Mouse (Mus musculus) C2C12 (cell line): Measurements from ENCODE around the gene Rnf145. TPM values are rescaled to one million over a fixed set of nuclear protein-coding genes. Genes with fewer than 3 reads are reported as not detected.

Experiments used
- H3K27me3 ChIP-seq: one replicate; pipeline ENCODE4 v1.6.1; 2011; ENCODE audit not compliant: control insufficient read depth, insufficient read depth, insufficient read length
- H3K36me3 ChIP-seq: one replicate; pipeline ENCODE4 v1.6.1; 2011; ENCODE audit not compliant: control insufficient read depth, insufficient read depth
- H3K4me3 ChIP-seq: one replicate; pipeline ENCODE4 v1.5.1; 2011; ENCODE audit warnings: mild to moderate bottlenecking, control low read depth; ENCODE audit not compliant: poor library complexity, insufficient read depth, severe bottlenecking
- H3K79me2 ChIP-seq: one replicate; pipeline ENCODE4 v1.6.1; 2011; ENCODE audit not compliant: control insufficient read depth, insufficient read depth
- H3K79me3 ChIP-seq: one replicate; pipeline ENCODE4 v1.6.1; 2011; ENCODE audit warnings: low read depth, control low read depth
- H3ac ChIP-seq: one replicate; pipeline ENCODE3; 2011; ENCODE audit warnings: low read depth; ENCODE audit not compliant: control insufficient read depth, insufficient read length
- CEBPB ChIP-seq: IDR thresholded peaks from one replicate; pipeline ENCODE4 v1.6.1; 2011; ENCODE audit warnings: low read depth, mild to moderate bottlenecking, control low read depth, moderate library complexity
- CTCF ChIP-seq: IDR thresholded peaks from one replicate; pipeline ENCODE4 v1.5.1; 2011; ENCODE audit not compliant: control insufficient read depth, insufficient read depth, insufficient read length
- FOSL1 ChIP-seq: IDR thresholded peaks from one replicate; pipeline ENCODE4 v1.8.0; 2011; ENCODE audit warnings: mild to moderate bottlenecking, low read length; ENCODE audit not compliant: poor library complexity, insufficient read depth, severe bottlenecking
- MAX ChIP-seq: IDR thresholded peaks from one replicate; pipeline ENCODE4 v1.6.1; 2011; ENCODE audit warnings: mild to moderate bottlenecking, control low read depth
- MYOD1 ChIP-seq: IDR thresholded peaks from one replicate; pipeline ENCODE4 v1.6.1; 2011; ENCODE audit warnings: low read depth; ENCODE audit not compliant: control insufficient read depth, insufficient read length
- MYOG ChIP-seq: IDR thresholded peaks from one replicate; pipeline ENCODE4 v1.6.1; 2011; ENCODE audit not compliant: control insufficient read depth, insufficient read length; ENCODE audit errors: extremely low read depth
- USF1 ChIP-seq: IDR thresholded peaks from one replicate; pipeline ENCODE4 v1.6.1; 2011; ENCODE audit warnings: low read depth, mild to moderate bottlenecking, control low read depth, moderate library complexity
- polyA plus RNA-seq: library from polyadenylated mRNA; unstranded; fragments of >200 nt; fragmentation: generic; extraction: Trizol; gene quantifications from one replicate; pipeline ENCODE4 v1.2.1, GENCODE M21; 2012; ENCODE audit warnings: missing spikeins

Gene Rnf145
- polyA plus RNA-seq, 1 experiment = 68.9 TPM

DNA sequence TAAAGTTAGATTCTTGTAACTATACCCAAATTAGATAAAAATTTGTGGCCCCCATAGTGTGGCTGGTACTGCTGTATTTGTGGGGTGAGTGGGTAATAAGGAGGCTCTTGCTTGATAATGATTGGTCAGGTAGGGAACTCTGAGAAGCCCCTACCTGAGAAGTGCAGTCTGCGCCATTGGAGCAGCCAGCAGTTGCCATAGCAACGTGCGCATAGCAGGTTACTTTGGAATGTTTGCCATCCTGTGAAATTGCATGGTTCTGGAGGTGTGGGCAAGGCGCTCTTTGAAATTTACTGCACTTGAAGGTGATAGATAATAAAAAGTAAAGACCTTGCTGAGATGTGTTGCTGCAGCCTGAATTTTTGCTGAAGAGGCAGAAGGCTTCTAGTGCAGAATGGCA, 35.6 kb downstream of the Rnf145 start:
- peaks cover 71% of the 10 kb centered on the region for H3K36me3 ChIP-seq
- H3K4me3 ChIP-seq = no peak overlapping the region
- H3K79me3 ChIP-seq = peaks cover 2% of the 10 kb centered on the region
- H3K27me3 ChIP-seq = no peaks in the 10 kb centered on the region
- TF ChIP-seq MYOG (no peak), MAX (no peak), USF1 (no peak), FOSL1 (no peak), CTCF (no peak), CEBPB (no peak), MYOD1 (no peak)
- no peak overlapping the region for H3ac ChIP-seq
- H3K79me2 ChIP-seq = no peaks in the 10 kb centered on the region

DNA sequence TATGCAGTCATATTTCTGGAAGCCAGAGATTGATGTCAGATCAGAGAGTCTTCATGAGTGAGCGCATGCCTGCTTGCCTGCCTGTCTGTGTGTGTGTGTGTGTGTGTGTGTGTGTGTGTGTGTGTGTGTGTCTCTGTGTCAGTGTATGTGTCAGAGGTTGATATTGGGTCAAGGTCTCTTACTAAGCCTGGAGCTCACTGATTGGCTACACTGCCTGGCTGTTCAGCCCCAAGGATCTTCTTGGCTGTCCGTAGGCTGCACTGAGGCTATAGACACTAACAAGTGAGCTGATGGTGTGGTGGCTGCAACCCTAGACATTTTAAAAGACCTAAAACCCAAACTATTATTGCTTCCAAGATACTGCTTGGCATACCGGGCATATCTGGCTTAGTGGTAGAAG, 39.8 kb downstream of the Rnf145 start:
- no peaks in the 10 kb centered on the region for H3K27me3 ChIP-seq
- peaks cover 2% of the 10 kb centered on the region for H3K79me3 ChIP-seq
- H3K79me2 ChIP-seq = no peaks in the 10 kb centered on the region
- no peak for TF ChIP-seq CEBPB
- no peak for TF ChIP-seq USF1
- TF ChIP-seq MYOG = no peak
- no peak for TF ChIP-seq MAX
- TF ChIP-seq CTCF = no peak
- no peak for TF ChIP-seq FOSL1
- TF ChIP-seq MYOD1 = no peak
- no peak overlapping the region for H3K4me3 ChIP-seq
- H3K36me3 ChIP-seq = peaks cover 72% of the 10 kb centered on the region
- H3ac ChIP-seq = no peak overlapping the region

- no peak overlapping the region for H3ac ChIP-seq
Measured at GRCm38 (mm10) chr11:44559466-44559865, 40.7 kb downstream of the Rnf145 start.

GRCm38 (mm10) chr11:44560396-44560795, 41.6 kb downstream of the Rnf145 start:
- H3K27me3 ChIP-seq = no peaks in the 10 kb centered on the region
- H3K36me3 ChIP-seq = peaks cover 83% of the 10 kb centered on the region

More at GRCm38 (mm10) chr11:44559466-44559865, 40.7 kb downstream of the Rnf145 start:
- no peak for TF ChIP-seq MYOG
- no peak for TF ChIP-seq CTCF
- no peak for TF ChIP-seq CEBPB
- TF ChIP-seq MYOD1 = no peak
- TF ChIP-seq USF1 = no peak
- TF ChIP-seq MAX = no peak
- no peak for TF ChIP-seq FOSL1
- Histone ChIP-seq H3K27me3 (no peaks in the 10 kb centered on the region), H3K4me3 (no peak overlapping the region), H3K79me3 (no peaks in the 10 kb centered on the region), H3K36me3 (peaks cover 78% of the 10 kb centered on the region), H3K79me2 (no peaks in the 10 kb centered on the region)

GRCm38 (mm10) chr11:44561476-44562015, 42.8 kb downstream of the Rnf145 start:
- no peak overlapping the region for H3K4me3 ChIP-seq
- TF ChIP-seq MYOG = no peak
- no peak for TF ChIP-seq FOSL1
- no peak for TF ChIP-seq MAX
- TF ChIP-seq USF1 = no peak
- no peak for TF ChIP-seq CTCF
- no peak for TF ChIP-seq CEBPB
- TF ChIP-seq MYOD1 = no peak
- peaks cover 86% of the 10 kb centered on the region for H3K36me3 ChIP-seq
- H3K79me2 ChIP-seq = no peaks in the 10 kb centered on the region
- no peak overlapping the region for H3ac ChIP-seq
- H3K27me3 ChIP-seq = no peaks in the 10 kb centered on the region
- H3K79me3 ChIP-seq = no peaks in the 10 kb centered on the region

More at GRCm38 (mm10) chr11:44560396-44560795, 41.6 kb downstream of the Rnf145 start:
- Histone ChIP-seq H3ac (no peak overlapping the region), H3K79me2 (no peaks in the 10 kb centered on the region), H3K4me3 (no peak overlapping the region), H3K79me3 (no peaks in the 10 kb centered on the region)
- no peak for TF ChIP-seq MYOG
- TF ChIP-seq CTCF = no peak
- no peak for TF ChIP-seq CEBPB
- no peak for TF ChIP-seq FOSL1
- TF ChIP-seq USF1 = no peak
- no peak for TF ChIP-seq MYOD1
- no peak for TF ChIP-seq MAX
